Mouse (Mus musculus): ENCODE data around the gene Vdr.

Gene Vdr

DNA sequence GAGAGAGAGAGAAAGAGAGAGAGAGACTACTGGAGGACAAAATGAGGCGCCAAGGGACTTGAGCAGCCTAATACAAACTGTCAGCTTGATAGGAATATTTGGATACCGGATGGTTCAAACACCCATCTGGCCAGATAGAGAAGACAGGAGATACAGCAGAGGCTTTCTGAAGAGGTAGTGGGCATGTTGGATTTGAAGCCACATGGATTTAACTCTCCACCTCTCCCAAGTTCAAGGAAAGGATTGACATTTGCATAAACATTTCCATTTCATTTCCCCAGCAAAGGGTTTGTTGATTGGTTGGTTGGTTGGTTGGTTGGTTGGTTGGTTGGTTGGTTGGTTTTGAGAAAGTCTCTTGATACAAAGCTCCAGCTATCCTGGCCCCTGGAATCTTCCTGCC, 62.6 kb downstream of the Vdr start:
- no peak for DNase-seq (ENCODE audit: low spot score in 2 of 2)

DNA sequence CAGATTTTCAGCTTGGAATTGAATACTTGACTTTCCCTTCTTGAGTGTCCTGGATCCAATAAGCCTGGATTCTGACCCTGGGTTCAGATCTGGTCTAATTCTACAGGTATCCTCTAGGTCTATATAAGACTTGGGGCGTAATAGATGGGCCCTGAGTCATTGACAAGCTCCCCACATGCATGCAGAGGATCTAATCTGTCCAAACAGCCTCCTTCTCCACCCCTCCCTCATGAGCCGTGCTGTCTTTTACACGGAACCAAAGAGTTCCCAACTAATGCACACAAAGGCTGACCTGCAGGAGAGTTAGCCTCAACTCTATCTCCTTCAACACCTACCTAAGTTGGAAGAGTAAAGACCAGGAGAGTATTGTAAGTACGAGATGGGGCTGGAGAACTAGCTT, 63.1 kb downstream of the Vdr start:
- DNase-seq (ENCODE audit: low spot score in 2 of 2), result no peak

DNA sequence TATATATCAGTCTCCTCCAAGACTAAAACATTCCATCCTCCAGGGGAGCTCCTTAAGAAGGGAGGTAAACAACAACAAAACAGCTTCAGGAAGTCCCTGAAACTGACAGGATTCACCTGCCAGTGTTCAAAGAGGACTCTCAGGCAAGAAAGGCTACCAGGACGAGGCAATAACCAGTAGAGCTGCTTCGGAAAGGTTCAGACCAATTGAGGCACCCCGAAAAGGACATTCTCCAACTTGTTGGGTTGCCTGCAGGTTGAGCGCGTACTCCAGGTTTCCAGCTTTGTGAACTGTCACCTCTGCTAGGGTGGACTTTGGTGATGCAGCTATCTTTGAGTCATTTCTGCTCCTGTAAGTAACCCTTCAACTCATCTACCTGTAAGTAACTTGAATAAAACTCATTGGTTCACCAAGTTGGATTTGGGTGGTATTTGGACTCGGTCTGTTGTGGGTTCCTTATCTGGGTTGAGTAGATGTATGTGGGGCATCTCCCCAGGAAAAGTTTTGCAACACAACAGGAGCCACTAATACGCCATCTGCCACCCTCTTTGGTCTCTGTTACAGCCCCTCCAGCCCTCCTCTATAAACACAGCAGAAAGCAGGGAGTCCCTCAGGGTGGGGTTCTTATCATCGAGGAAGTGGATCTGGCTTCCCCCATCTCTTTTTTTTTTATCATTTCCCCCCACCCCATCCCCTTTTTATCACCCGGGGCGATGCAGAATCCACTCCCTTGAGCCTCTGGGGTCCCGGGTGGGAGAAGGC, 64.1 kb downstream of the Vdr start:
- no peak for DNase-seq (ENCODE audit: low spot score in 2 of 2)

DNA sequence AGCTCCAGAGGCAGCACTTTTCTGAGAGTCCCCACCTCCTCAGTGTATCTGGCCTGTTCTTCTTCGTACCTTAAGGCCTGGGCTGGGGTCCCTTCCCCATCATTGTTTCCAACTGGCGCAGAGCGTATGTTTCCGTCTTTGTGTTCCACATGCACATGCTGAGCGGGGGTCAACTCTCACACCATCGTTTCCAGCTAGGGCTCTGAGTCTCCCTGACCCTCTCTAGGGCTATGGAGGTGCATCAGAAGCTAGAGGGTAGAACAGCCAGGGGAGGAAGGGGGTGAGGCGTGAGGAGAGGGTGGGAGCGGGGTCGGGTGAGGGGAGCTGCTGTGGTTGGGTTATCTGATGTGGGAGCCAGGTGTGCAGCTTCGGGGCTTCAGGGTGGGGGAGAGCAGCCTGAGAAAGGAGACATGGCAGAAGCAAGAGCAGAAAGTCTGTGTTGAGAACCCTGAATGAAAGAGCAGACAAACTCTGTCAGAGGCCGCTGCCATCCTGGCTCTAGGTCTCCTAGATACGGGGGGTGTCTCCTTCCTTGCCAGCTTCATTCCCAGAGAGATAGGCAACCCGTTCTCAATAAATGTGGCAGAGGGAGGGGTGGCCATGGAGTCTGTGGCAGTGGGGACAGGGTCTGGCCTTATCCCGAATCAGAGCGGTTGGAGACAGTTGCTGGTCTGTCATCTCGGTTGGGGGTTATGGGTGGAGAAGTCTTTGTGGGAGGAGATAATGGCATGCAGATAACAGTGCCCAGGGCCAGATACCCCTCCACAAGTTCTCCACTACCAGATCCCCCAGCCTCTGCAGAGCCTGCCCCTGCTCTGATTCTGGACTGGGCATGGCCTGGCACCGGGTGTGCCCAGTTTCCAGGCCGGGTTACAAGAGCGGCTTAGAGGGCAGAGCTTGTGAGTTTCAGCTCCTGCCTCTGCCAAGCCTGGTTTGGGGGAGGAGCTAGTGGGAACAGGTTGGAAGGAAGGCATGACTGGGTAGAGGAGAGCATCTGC, 66.1 kb downstream of the Vdr start, which contains the start of gene Hdac7:
Gene Hdac7, minus strand, starts transcription at position 466 of the 998 bp plus-strand sequence.
- peak in 1 of 2 experiments; percentile 47 for DNase-seq (ENCODE audit: low spot score in 2 of 2)

DNA sequence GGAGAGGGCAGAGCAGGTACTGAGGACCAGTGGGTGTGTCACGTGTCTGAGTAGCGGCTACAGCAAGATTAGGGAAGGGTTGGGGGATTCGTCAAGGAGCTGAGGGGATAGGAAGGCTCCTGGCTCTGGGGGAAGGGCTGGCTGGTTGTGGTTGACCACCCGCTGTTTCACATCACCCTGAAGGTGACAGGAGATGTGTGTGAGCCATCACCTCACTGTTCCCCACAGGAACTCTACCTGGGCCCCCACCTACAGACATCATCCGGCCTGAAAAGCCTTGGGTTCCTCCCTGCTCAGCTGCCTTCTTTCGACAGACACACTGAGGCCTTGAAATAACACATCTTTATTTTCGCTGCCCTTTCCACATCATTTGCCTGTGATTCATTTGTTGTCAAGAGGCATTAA, 67.2 kb downstream of the Vdr start:
- no peak for DNase-seq (ENCODE audit: low spot score in 2 of 2)

DNA sequence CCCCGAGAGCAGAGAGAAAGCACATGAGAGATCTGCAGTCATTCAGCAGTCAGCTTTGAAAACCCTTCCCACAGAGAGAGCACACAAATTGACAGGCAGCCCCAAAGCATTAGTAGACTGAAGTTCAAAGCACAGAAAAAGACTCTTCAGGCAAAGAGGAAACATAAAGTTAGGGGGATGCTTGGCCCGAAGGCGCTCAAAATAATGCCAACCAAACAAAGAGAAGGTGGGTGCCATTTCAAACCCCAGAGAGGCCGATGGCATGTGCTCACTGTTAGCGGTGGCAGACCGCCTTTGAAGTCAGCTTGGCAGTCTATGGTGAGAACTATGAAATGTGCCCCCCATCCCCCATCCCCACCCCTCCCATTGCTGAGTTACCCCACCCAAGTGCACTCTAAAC, 68.4 kb downstream of the Vdr start:
- DNase-seq (ENCODE audit: low spot score in 2 of 2), result no peak

DNA sequence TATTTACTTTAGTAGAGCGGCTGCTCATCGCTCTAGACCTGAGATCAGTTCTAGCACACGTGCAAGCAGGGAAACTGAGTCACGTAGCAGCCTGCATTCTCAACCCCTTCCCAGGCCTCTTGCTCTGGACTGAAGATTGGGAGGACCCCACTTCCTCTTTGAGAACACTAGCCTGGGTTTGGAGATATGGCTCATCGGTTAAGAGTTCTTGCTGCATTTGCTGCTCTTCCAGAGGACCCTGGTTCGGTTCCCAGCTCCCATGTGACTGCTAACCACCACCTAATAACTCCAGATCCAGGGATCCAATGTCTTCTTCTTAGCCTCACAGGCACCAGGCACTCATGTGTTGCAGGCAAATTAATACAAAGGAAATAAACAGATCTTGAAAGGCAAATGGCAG, 69.0 kb downstream of the Vdr start:
- DNase-seq (ENCODE audit: low spot score in 2 of 2), result no peak

DNA sequence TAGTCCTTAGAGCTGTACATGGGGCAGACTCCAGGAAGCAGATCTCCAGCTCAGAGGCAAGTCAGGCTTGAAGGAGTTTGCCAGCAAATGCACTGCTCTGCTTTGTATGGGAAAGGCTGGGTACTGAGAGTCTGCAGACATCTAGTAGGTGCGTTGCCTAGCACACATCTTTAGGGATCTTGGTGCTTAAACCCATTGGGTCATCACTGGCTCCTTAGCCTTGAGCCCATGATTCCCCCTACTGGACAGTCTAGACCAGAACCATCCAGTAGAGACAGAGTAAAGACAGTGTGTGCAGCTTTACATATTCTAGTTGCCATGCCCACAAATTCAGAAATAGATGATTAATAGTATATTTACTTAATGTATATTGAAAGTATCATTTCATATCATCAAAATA, 69.6 kb downstream of the Vdr start:
- no peak for DNase-seq (ENCODE audit: low spot score in 2 of 2)

DNA sequence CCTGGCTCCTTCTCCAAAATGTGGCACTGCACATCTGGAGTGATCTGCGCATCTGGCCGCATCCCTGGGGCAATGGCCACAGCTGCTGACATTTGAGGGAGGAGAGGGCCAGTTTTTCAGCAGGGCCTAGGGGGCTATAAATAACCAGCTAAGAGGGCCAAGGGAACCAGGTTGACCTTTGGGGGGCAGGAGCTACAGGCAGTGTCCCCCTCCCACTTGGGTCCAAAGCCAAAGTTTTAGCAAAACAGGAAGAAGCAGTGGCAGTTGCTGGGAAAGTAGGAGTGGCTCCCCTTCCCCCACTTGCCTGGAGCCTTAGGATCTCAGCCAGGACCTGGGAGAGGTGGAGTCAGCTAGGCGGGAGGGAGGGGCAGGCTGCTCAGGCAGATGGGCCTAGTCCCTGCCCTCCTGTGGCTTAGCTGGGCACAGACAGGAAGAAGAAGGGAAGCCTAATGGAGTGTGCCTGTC, 70.4 kb downstream of the Vdr start:
- peak in 1 of 2 experiments; percentile 44 for DNase-seq (ENCODE audit: low spot score in 2 of 2)

DNA sequence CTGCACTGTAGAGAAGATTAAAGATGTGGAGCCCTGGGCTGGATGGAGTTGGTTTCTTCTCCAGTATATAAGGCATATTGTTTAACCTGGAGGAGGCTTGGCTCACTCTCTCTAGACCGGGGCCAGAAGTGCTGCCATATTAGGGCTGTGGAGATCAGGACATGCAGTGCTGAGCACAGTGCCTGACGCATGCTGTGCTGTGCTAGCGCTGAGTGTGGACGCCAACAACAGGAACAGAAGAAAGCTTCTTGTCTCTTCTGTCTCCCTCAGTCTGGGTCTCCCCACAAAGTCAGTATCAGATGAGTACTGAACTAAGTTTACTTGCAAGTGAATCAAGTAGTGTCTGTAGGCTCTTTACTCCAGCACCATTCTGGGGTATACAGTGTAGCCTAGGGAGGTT, 71.0 kb downstream of the Vdr start:
- no peak for DNase-seq (ENCODE audit: low spot score in 2 of 2)

DNA sequence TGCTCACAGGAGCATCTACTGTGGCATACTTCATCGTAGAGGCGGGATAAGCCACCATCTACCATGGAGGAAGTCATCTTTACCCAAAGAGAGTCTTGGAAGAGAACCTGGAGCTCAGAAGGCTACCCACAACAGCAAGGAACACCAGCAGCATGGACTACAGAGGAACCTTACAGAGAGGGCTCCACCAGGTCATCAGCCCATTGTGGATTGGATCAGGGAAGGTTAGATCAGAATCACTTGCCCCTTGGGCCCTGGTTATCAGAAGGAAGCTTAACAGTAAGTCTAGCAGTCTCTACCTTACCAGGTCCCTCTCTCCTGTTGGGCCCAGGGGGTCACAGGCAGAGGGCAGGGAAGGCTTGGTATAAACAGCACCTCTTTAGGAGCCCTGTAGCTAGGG, 71.4 kb downstream of the Vdr start:
- DNase-seq (ENCODE audit: low spot score in 2 of 2), result no peak

DNA sequence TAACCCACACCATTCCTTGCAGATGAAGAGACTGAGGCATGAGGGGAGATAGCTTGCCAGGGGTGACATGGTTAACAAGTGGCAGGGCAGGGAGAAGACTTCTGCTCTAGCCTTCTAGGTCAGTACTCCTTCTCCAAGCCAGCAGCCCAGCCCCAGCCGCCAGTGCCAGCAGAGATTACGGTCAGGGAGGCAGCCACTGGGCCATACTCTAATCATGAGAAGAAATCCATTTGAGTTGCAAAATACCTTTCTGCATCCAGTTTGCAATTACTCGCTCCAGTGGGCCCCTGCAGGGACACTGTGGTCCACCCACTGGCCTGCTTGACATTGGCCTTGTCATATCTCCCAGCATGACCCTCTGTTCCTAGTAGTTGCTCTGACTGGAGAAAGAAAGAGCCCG, 72.0 kb downstream of the Vdr start:
- DNase-seq (ENCODE audit: low spot score in 2 of 2), result no peak

DNA sequence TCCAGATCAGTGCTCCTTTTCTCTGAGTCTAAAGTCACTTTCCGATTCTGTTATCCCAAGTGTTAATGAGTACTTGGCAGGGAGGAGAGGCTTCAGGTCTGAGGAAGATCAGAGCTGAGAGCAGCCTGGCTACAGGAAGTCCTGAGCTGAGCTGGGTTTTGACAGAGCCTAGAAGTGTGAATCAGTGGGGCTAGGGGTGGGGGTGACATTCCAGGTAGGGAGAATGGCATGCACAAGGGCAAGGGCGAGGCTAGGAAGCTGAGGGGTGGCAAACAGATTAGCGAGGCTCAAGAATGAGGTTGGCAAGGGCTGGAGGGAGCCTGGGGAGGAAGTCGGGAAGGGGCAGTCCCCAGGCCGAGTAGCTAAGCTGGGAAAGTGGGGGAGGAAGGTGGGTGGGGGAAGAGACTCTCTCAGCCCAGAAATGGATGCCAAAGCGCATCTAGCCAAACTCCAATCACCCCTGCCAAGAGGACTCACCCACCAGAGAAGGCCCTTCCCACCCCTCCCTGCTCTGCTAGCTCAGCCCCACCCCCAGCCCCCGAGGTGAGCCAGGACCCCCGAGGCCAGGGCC, 72.9 kb downstream of the Vdr start:
- no peak for DNase-seq (ENCODE audit: low spot score in 2 of 2)

DNA sequence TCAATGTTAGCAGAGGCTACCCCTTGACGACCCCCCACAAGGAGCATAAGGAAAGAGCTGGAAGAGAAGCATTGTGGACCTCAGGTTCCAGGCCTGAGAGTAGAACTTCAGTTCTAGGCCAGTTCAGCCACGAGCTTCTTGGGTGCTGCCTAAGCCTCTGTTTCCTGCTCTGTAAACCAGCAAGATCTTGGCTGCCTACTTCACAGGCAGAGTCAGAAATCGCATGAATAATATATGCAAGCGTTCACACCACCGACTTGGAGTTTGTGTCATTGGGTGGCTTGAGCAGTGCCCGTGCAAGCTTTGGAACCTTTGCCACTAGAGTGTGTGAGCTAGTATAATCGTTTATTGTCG, 73.6 kb downstream of the Vdr start:
- DNase-seq (ENCODE audit: low spot score in 2 of 2), result no peak

DNA sequence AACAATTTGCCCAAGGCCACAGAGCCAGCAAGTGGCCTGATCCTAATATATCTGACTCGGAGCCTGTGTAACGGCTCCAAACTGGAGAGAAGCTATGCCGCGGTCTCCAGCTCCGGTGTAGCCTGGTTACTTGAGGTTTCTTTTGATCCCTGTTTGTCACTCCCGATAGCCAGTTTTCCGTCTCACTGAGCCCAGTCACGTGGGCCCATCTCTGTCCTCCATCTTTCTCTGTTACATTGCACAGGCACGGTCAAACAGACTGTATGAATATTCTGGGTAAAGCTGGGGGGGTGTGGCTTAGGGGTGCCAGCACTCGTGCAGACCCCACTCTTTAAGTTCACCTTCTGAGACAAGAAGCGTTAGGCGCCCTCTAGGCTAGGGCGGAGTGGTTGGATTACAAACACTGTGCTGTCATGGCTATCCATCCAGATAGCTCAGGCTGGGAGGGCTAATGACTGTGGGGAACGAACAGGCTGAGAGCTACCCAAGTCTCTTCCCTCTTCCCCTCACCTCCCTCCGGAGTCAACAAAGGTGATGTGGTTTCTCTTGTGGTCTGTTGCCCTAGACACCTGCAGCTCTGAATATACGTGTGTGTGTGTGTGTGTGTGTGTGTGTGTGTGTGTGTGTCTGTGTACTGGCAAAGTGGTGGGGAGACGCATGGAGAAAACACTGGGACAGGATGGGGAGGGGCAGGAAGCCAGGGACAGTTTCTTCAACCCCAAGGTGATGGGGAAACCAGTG, 74.1 kb downstream of the Vdr start:
- DNase-seq (ENCODE audit: low spot score in 2 of 2), result no peak

DNA sequence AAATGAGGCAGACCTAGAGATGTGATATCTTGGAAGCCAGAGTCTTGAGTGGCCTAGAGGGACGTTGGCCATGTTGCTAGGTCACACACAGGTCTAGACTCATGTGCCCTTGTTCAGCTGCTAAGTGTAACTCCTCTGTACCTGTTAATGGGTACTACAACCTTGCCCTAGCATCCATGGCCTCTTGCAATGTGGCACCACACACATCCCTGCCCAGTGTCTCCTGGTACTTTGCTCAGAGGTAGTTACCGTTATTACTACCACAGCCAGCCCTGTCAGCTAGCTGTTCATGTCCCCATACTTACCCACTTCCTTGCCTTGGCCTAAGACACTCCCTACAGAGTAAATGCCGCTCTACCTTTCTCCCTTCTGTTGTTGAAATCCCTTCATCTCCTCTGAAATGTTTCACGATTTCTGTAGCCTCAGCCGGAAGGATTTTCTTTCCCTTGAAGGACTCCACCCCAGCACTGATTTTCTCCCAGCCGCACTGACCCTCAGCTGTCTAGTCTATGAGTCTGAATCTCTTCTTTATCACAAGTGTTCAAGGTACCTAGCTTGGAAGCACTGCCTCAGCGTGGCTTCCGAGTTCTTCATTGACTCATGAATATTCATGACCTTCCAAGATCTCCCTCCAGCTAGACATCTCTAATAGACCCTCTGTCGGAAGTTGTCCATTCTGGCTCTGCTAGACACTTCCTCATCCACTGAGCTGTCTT, 77.5 kb downstream of the Vdr start:
- no peak for DNase-seq (ENCODE audit: low spot score in 2 of 2)

DNA sequence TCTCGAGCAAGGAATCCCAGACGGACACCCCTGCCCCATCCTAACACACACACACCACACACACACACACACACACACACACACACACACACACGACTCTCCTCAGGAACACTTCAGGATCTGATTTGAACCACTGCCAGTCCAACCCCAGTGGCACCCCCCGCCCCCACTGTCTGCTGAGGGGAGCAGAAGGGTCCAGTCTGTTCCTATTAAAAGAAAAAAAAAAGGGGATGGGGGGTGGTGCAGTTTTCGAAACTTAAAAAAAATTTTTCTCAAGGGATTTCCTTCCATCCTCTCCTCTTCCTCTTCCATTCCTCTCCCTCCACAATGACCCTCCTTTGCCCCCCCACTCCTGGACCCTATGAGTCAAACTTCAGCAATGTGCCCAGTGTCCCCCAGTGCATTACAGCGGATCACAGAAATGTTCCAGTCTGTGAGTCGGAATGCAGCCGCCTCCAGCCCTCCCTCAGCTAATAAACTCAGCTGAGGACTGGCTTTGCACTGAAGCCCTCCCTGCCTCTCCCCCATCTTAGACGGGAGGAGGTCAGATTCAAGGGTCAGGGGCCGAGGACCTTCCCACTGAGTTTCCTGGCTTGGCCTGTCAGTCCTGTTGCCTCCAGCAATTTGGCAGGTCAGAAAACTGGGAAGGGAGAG, 78.3 kb downstream of the Vdr start:
- no peak for DNase-seq (ENCODE audit: low spot score in 2 of 2)

DNA sequence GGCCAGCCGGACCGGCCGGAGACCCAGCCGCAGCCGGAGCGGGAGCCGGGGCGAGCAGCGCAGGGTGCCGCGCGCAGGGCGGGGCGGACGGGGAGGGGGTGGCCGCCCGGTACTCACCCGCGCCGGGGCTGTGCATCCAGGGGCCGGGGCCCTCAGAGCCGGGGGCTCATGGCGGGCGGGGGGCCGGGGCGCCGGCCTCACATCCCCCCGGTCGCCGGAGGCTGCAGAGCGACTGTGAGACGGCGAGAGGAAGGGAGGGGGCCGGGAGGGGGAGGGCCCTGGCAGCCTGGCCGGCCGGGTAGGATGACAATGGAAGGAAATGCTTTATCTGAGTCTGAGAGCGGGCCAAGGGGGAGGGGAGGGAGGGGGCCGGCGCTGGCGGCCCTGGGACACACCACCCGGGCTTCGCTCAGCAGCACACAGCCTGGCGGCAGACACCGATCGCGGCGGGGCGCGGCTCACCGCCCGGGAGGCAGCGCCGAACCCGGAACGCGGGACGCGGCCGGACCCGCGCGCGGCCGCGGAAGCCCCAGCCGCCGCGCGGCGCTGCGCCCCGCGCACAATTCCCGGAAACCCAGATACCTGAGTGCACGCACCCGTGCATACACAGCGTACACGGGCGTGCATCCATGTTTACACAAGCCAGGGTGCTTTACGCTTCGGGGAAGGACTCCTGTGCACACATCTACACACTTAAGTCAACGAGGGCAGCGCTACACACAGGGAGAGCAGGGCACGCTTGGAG, 79.0 kb downstream of the Vdr start:
- DNase-seq (ENCODE audit: low spot score in 2 of 2), result peak in 1 of 2 experiments; percentile 57

DNA sequence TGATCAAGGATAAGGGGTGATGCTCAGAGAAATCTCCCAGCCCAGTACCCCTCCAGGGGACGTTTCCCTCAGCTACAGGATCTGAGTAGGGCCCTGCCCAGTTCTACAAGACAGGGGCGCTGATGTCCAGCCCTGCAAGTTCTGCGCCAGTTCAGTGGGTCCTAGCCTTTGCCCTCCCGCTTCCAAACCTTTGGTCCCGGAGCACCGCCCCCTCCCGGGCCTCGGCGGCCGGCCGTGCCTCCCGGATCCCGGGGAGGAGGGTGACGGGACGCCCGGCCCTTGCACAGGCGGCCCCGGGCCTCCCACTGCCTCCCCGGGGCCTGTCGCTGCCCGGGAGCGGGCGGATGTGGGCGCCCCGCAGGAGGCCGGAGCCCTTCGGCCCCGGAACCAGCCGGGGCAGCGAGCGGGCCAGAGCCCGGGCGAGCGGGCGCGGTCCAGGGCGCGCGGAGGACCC, 79.6 kb downstream of the Vdr start:
- peak; percentile 48 to 57 for DNase-seq (ENCODE audit: low spot score in 2 of 2)
